Mouse (Mus musculus) embryonic fibroblast, embryonic 13.5 days (primary cell): ENCODE measurements at regions not wholly inside any gene's neighbourhood (a gene's known extent, or its start where the extent isn't known, plus 50 kb on each side); places are given as distances from the start of the nearest gene placed in this dataset.

Experiments used
- CTCF ChIP-seq: IDR thresholded peaks from 2 replicates; pipeline ENCODE4 v1.5.1; 2011; ENCODE audit warnings: mild to moderate bottlenecking, control low read depth, low read length, moderate library complexity, borderline replicate concordance; ENCODE audit not compliant: insufficient read depth
- POLR2A ChIP-seq: IDR thresholded peaks from 2 replicates; pipeline ENCODE4 v1.6.1; 2011; ENCODE audit warnings: low read depth, mild to moderate bottlenecking, control low read depth, low read length, moderate library complexity

DNA sequence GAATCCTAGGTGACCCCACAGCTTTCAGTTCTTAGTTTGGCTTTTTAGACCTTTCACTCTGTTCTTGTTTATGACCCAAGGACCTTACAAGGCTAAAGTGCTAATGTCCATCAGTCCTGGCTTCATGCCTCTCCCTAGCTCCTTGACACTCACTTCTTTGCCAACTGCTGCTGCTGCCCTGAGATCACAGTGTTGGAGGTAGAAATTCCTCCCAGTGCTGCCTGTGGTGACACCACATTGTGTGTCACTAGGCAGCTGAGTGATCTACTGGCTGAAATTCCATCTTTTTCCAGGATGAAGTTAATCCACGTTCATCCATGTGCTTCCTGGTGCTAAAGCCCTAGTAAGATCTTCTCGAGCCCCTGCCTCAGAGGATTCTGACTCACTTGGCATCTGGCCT lies 904.3 kb upstream of the Lrrc6 start:
- no peak for TF ChIP-seq CTCF
- no peak for TF ChIP-seq POLR2A
